Mouse (Mus musculus): Measurements from ENCODE around the gene Klf7. TPM values are rescaled to one million over a fixed set of nuclear protein-coding genes. Genes with fewer than 3 reads are reported as not detected.

Gene Klf7
- polyA plus RNA-seq, 1 experiment from 2014 or later = 40.9 TPM

GRCm38 (mm10) chr1:64097640-64098287 lies 24.3 kb downstream of the Klf7 start:
- DNase-seq (ENCODE audit: low spot score) = peak; percentile 38
- Histone ChIP-seq H3K27me3 (replicated peaks; ENCODE audit: insufficient read depth, low read length) (no peaks in the 10 kb centered on the region), H3K36me3 (ENCODE audit: insufficient read depth, low read length) (no peaks in the 10 kb centered on the region), H3K4me1 (ENCODE audit: insufficient read depth, low read depth, low read length) (peaks cover 7% of the 10 kb centered on the region; the same call in 1 of the 2 replicates), H3K4me2 (replicated peaks; ENCODE audit: low read depth, low read length) (no peak overlapping the region), H3K9me3 (ENCODE audit: low read length) (no peaks in the 10 kb centered on the region), H3K27ac (ENCODE audit: low read length) (peak overlapping the region; percentile 52), H3K4me3 (ENCODE audit: low read depth, low read length) (no peak overlapping the region), H3K9ac (replicated peaks; ENCODE audit: low read depth) (no peak overlapping the region)
- TF ChIP-seq CTCF (IDR thresholded peaks at IDR 0.05) (no peak), EP300 (IDR thresholded peaks at IDR 0.05) (no peak)
- ATAC-seq = peak; percentile 59; the same call in 1 of the 2 replicates
- WGBS = 52% methylated on average over 6 of the region's 6 CpGs

GRCm38 (mm10) chr1:64093018-64093417 lies 29.1 kb downstream of the Klf7 start:
- no peaks in the 10 kb centered on the region for H3K27me3 ChIP-seq (replicated peaks; ENCODE audit: insufficient read depth, low read length)
- WGBS = 87% methylated on average over 5 of the region's 5 CpGs
- no peaks in the 10 kb centered on the region for H3K36me3 ChIP-seq (ENCODE audit: insufficient read depth, low read length)
- peaks cover 12% of the 10 kb centered on the region for H3K4me1 ChIP-seq (ENCODE audit: insufficient read depth, low read depth, low read length)
- DNase-seq (ENCODE audit: low spot score) (no peak), ATAC-seq (no peak)
- TF ChIP-seq EP300 (IDR thresholded peaks at IDR 0.05) (no peak), CTCF (IDR thresholded peaks at IDR 0.05) (no peak)
- H3K27ac ChIP-seq (ENCODE audit: low read length) = no peak overlapping the region
- H3K4me2 ChIP-seq (replicated peaks; ENCODE audit: low read depth, low read length) = no peak overlapping the region
- no peak overlapping the region for H3K4me3 ChIP-seq (ENCODE audit: low read depth, low read length)
- H3K9ac ChIP-seq (replicated peaks; ENCODE audit: low read depth) = no peak overlapping the region
- no peaks in the 10 kb centered on the region for H3K9me3 ChIP-seq (ENCODE audit: low read length)

GRCm38 (mm10) chr1:64091591-64091990 lies 30.5 kb downstream of the Klf7 start:
- Histone ChIP-seq H3K4me3 (ENCODE audit: low read depth, low read length) (no peak overlapping the region), H3K4me1 (ENCODE audit: insufficient read depth, low read depth, low read length) (peaks cover 11% of the 10 kb centered on the region; the same call in 1 of the 2 replicates), H3K4me2 (replicated peaks; ENCODE audit: low read depth, low read length) (no peak overlapping the region), H3K27me3 (replicated peaks; ENCODE audit: insufficient read depth, low read length) (no peaks in the 10 kb centered on the region), H3K9ac (replicated peaks; ENCODE audit: low read depth) (no peak overlapping the region), H3K27ac (ENCODE audit: low read length) (no peak overlapping the region), H3K9me3 (ENCODE audit: low read length) (no peaks in the 10 kb centered on the region), H3K36me3 (ENCODE audit: insufficient read depth, low read length) (no peaks in the 10 kb centered on the region)
- TF ChIP-seq CTCF (IDR thresholded peaks at IDR 0.05) (no peak), EP300 (IDR thresholded peaks at IDR 0.05) (no peak)
- ATAC-seq (no peak), DNase-seq (ENCODE audit: low spot score) (no peak)
- 91% methylated on average over 9 of the region's 9 CpGs for WGBS

- 68% methylated on average over 5 of the region's 5 CpGs for WGBS
- H3K9me3 ChIP-seq (ENCODE audit: low read length) = no peaks in the 10 kb centered on the region
- peaks cover 11% of the 10 kb centered on the region; the same call in 1 of the 2 replicates for H3K4me1 ChIP-seq (ENCODE audit: insufficient read depth, low read depth, low read length)
- no peak overlapping the region for H3K27ac ChIP-seq (ENCODE audit: low read length)
- no peak for DNase-seq (ENCODE audit: low spot score)
- ATAC-seq = no peak
- no peak overlapping the region for H3K9ac ChIP-seq (replicated peaks; ENCODE audit: low read depth)
- no peaks in the 10 kb centered on the region for H3K27me3 ChIP-seq (replicated peaks; ENCODE audit: insufficient read depth, low read length)
- no peak overlapping the region for H3K4me3 ChIP-seq (ENCODE audit: low read depth, low read length)
- TF ChIP-seq CTCF (IDR thresholded peaks at IDR 0.05) = no peak
- no peak for TF ChIP-seq EP300 (IDR thresholded peaks at IDR 0.05)
- H3K4me2 ChIP-seq (replicated peaks; ENCODE audit: low read depth, low read length) = no peak overlapping the region
- no peaks in the 10 kb centered on the region for H3K36me3 ChIP-seq (ENCODE audit: insufficient read depth, low read length)
Measured at GRCm38 (mm10) chr1:64090566-64090965, 31.5 kb downstream of the Klf7 start.

GRCm38 (mm10) chr1:64089691-64090090 lies 32.4 kb downstream of the Klf7 start:
- no peak overlapping the region for H3K27ac ChIP-seq (ENCODE audit: low read length)
- ATAC-seq = no peak
- no peak overlapping the region for H3K9ac ChIP-seq (replicated peaks; ENCODE audit: low read depth)

GRCm38 (mm10) chr1:64088604-64089320 lies 33.3 kb downstream of the Klf7 start:
- peak; percentile 34 for DNase-seq (ENCODE audit: low spot score)
- Histone ChIP-seq H3K27ac (ENCODE audit: low read length) (peak overlapping the region; percentile 71), H3K27me3 (replicated peaks; ENCODE audit: insufficient read depth, low read length) (no peaks in the 10 kb centered on the region), H3K4me2 (replicated peaks; ENCODE audit: low read depth, low read length) (peak overlapping the region; percentile 43; the same call in 1 of the 2 replicates), H3K36me3 (ENCODE audit: insufficient read depth, low read length) (no peaks in the 10 kb centered on the region), H3K9me3 (ENCODE audit: low read length) (no peaks in the 10 kb centered on the region), H3K4me1 (ENCODE audit: insufficient read depth, low read depth, low read length) (peaks cover 11% of the 10 kb centered on the region), H3K9ac (replicated peaks; ENCODE audit: low read depth) (no peak overlapping the region), H3K4me3 (ENCODE audit: low read depth, low read length) (no peak overlapping the region)
- 32% methylated on average over 12 of the region's 12 CpGs for WGBS
- peak; percentile 54 for TF ChIP-seq EP300 (IDR thresholded peaks at IDR 0.05)
- TF ChIP-seq CTCF (IDR thresholded peaks at IDR 0.05) = no peak
- ATAC-seq = no peak; the same call in 1 of the 2 replicates

More at GRCm38 (mm10) chr1:64089691-64090090, 32.4 kb downstream of the Klf7 start:
- DNase-seq (ENCODE audit: low spot score) = no peak
- no peak overlapping the region for H3K4me2 ChIP-seq (replicated peaks; ENCODE audit: low read depth, low read length)
- no peak overlapping the region for H3K4me3 ChIP-seq (ENCODE audit: low read depth, low read length)
- no peaks in the 10 kb centered on the region for H3K36me3 ChIP-seq (ENCODE audit: insufficient read depth, low read length)
- WGBS = 47% methylated on average over 1 of the region's 1 CpGs
- TF ChIP-seq EP300 (IDR thresholded peaks at IDR 0.05) = no peak
- TF ChIP-seq CTCF (IDR thresholded peaks at IDR 0.05) = no peak
- H3K9me3 ChIP-seq (ENCODE audit: low read length) = no peaks in the 10 kb centered on the region
- H3K4me1 ChIP-seq (ENCODE audit: insufficient read depth, low read depth, low read length) = peaks cover 11% of the 10 kb centered on the region
- H3K27me3 ChIP-seq (replicated peaks; ENCODE audit: insufficient read depth, low read length) = no peaks in the 10 kb centered on the region
